Mouse (Mus musculus) stomach, embryonic 15.5 days (tissue): ENCODE results near the gene Tomm40l. TPM values are rescaled to one million over a fixed set of nuclear protein-coding genes. Genes with fewer than 3 reads are reported as not detected.
"Not testable (repeated sequence)": the region's sequence is repeated elsewhere in the genome, so short reads cannot be mapped to it uniquely, and the experiment has no call there.

Experiments
- ATAC-seq: fragments of 200-750 bp; cut with Nextera tagmentation; 2 replicates; pipeline ENCODE4 v1.8.0; 2017; ENCODE audit warnings: low read depth, moderate number of reproducible peaks, moderate TSS enrichment; ENCODE audit not compliant: insufficient read depth, low FRiP score
- H3K27ac ChIP-seq: fragments of 300-500 bp; sonication (generic); 2 replicates; pipeline ENCODE4 v1.5.1; 2015; ENCODE audit warnings: mild to moderate bottlenecking, inconsistent platforms
- H3K27me3 ChIP-seq: fragments of 300-500 bp; sonication (generic); replicated peaks from 2 replicates; pipeline ENCODE4 v1.6.1; 2015; ENCODE audit warnings: inconsistent platforms
- H3K36me3 ChIP-seq: fragments of 300-500 bp; sonication (generic); 2 replicates; pipeline ENCODE4 v1.6.1; 2015; ENCODE audit warnings: inconsistent platforms
- H3K4me1 ChIP-seq: fragments of 300-500 bp; sonication (generic); 2 replicates; pipeline ENCODE4 v1.6.1; 2015; ENCODE audit warnings: inconsistent platforms
- H3K4me2 ChIP-seq: fragments of 300-500 bp; sonication (generic); 2 replicates; pipeline ENCODE4 v1.6.1; 2015; ENCODE audit warnings: mild to moderate bottlenecking, inconsistent platforms
- H3K4me3 ChIP-seq: fragments of 300-500 bp; sonication (generic); replicated peaks from 2 replicates; pipeline ENCODE4 v1.5.1; 2015; ENCODE audit warnings: inconsistent platforms
- H3K9ac ChIP-seq: fragments of 300-500 bp; sonication (generic); 2 replicates; pipeline ENCODE4 v1.6.1; 2015; ENCODE audit warnings: inconsistent platforms
- H3K9me3 ChIP-seq: fragments of 300-500 bp; sonication (generic); 2 replicates; pipeline ENCODE4 v1.6.1; 2016; ENCODE audit warnings: inconsistent platforms
- WGBS: fragments of 180-500 bp; shearing (Covaris S2); methylation state at CpG from one replicate; pipeline ENCODE4 v1.1.7; 2015; 5-methylcytosine and 5-hydroxymethylcytosine counted together
- polyA plus RNA-seq: library from polyadenylated mRNA; unstranded; fragments of >200 nt; fragmentation: Nextera tagmentation; extraction: Ambion mirVana; gene quantifications from 2 replicates; pipeline ENCODE4 v1.2.1, GENCODE M21; 2015

Gene Tomm40l
- polyA plus RNA-seq, 1 experiment from 2014 or later, result 22.4 TPM

- H3K9ac ChIP-seq, result no peak overlapping the region
- peaks cover 54% of the 10 kb centered on the region for H3K4me1 ChIP-seq
- H3K27me3 ChIP-seq, result no peaks in the 10 kb centered on the region
- H3K4me2 ChIP-seq, result peak overlapping the region; percentile 63; the same call in 1 of the 2 replicates
- 57% methylated on average over 3 of the region's 3 CpGs for WGBS
- no peaks in the 10 kb centered on the region for H3K9me3 ChIP-seq
- ATAC-seq, result no peak
- H3K36me3 ChIP-seq, result peaks cover 6% of the 10 kb centered on the region; the same call in 1 of the 2 replicates
- peak overlapping the region; percentile 92 for H3K27ac ChIP-seq
- no peak overlapping the region for H3K4me3 ChIP-seq
Observed at GRCm38 (mm10) chr1:171248386-171249226, 26.3 kb upstream of the Tomm40l start.

- Histone ChIP-seq H3K4me2 (peak overlapping the region; percentile 63), H3K9me3 (no peaks in the 10 kb centered on the region), H3K9ac (no peak overlapping the region), H3K27ac (peak overlapping the region; percentile 92), H3K36me3 (peaks cover 11% of the 10 kb centered on the region; the same call in 1 of the 2 replicates), H3K27me3 (no peaks in the 10 kb centered on the region), H3K4me3 (peak overlapping the region; percentile 72; the same call in 1 of the 2 replicates), H3K4me1 (peaks cover 53% of the 10 kb centered on the region)
- 20% methylated on average over 4 of the region's 4 CpGs for WGBS
- no peak for ATAC-seq
Observed at GRCm38 (mm10) chr1:171247916-171248315, 25.6 kb upstream of the Tomm40l start.

GRCm38 (mm10) chr1:171247453-171247841, 25.1 kb upstream of the Tomm40l start:
- Histone ChIP-seq H3K9me3 (no peaks in the 10 kb centered on the region), H3K36me3 (peaks cover 15% of the 10 kb centered on the region; the same call in 1 of the 2 replicates), H3K27me3 (no peaks in the 10 kb centered on the region), H3K4me1 (peaks cover 49% of the 10 kb centered on the region), H3K27ac (peak overlapping the region; percentile 92), H3K4me2 (peak overlapping the region; percentile 63), H3K4me3 (peak overlapping the region; percentile 72), H3K9ac (peak overlapping the region; percentile 29; the same call in 1 of the 2 replicates)
- no peak for ATAC-seq
- WGBS, result 9% methylated on average over 13 of the region's 13 CpGs

DNA sequence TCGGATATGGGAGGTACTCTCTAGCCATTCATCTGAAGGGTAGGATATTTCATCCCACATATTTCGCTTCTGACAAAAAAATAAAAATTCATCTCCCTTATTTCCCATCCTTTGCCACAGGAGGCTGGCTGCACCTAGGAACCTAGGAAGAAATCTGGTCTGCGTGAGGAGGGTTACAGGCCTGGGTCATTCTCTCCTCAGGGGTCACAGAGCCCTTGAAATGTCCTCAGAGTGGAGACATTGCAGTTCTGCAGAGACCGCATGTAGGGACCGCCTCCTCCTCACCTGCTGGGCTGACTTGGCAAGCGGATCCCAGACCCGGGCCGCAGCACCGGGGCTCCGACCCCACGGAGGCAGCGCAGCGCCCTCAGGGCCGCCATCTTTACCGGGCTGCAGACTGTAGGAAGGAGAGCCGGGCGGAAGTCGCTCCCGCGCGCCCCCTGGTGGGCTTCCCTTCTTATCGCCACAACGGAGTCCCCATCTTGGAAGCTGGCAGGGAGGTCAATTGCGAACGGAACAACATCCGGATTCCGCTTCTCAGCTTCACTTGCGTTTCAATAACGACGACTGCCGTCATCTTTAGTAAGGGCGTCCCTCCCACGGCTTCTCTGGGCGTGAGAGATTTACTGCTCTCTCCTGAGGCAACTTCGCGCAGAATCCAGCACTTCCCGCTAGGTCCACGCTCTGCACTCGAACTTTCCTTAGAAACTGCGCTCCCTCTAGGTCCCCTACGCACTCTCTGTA, 24.6 kb upstream of the Tomm40l start:
- under 1% methylated on average over 41 of the region's 41 CpGs for WGBS
- peaks cover 17% of the 10 kb centered on the region; the same call in 1 of the 2 replicates for H3K36me3 ChIP-seq
- H3K27ac ChIP-seq, result peak overlapping the region; percentile 92
- peak overlapping the region; percentile 72 for H3K4me3 ChIP-seq
- H3K4me1 ChIP-seq, result peaks cover 45% of the 10 kb centered on the region
- H3K4me2 ChIP-seq, result peak overlapping the region; percentile 79
- no peaks in the 10 kb centered on the region for H3K27me3 ChIP-seq
- no peaks in the 10 kb centered on the region for H3K9me3 ChIP-seq
- ATAC-seq, result peak; percentile 90
- H3K9ac ChIP-seq, result peak overlapping the region; percentile 88

GRCm38 (mm10) chr1:171245353-171245752, 23.0 kb upstream of the Tomm40l start:
- H3K4me2 ChIP-seq, result peak overlapping the region; percentile 79; the same call in 1 of the 2 replicates

DNA sequence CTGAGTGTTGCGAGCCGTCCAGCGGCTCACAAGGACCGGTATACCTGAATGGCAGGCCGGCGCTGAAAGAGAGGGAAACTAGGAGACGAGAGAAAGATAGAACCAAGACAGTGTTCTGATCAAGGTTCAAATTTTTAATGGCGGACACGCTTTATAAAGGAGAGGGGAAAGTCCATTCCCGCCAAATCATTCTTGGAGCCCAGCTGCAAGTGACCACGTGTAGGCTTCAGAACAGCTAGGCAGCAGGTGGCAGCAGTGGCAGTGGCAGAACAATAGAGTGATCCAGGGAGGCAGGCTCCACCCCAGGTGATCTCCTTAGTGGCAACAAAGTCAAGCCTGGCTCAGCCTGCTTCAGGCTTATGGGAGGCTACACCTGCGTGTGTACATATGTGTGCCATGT, 19.6 kb upstream of the Tomm40l start:
- not testable (repeated sequence) for H3K9me3 ChIP-seq, H3K9ac ChIP-seq, H3K4me3 ChIP-seq, H3K27me3 ChIP-seq, H3K4me2 ChIP-seq, H3K27ac ChIP-seq, ATAC-seq
- Histone ChIP-seq H3K36me3 (peaks cover 49% of the 10 kb centered on the region), H3K4me1 (peaks cover 12% of the 10 kb centered on the region; the same call in 1 of the 2 replicates)
- 85% methylated on average over 12 of the region's 12 CpGs for WGBS

More at GRCm38 (mm10) chr1:171245353-171245752, 23.0 kb upstream of the Tomm40l start:
- peaks cover 29% of the 10 kb centered on the region for H3K36me3 ChIP-seq
- WGBS, result 81% methylated on average over 8 of the region's 8 CpGs
- H3K9me3 ChIP-seq, result no peaks in the 10 kb centered on the region
- no peak overlapping the region for H3K4me3 ChIP-seq
- H3K4me1 ChIP-seq, result peaks cover 32% of the 10 kb centered on the region
- ATAC-seq, result no peak
- no peaks in the 10 kb centered on the region for H3K27me3 ChIP-seq
- H3K27ac ChIP-seq, result no peak overlapping the region
- no peak overlapping the region for H3K9ac ChIP-seq

GRCm38 (mm10) chr1:171240911-171241310, 18.6 kb upstream of the Tomm40l start:
- 89% methylated on average over 10 of the region's 10 CpGs for WGBS
- ATAC-seq, result no peak
- H3K27me3 ChIP-seq, result no peaks in the 10 kb centered on the region

DNA sequence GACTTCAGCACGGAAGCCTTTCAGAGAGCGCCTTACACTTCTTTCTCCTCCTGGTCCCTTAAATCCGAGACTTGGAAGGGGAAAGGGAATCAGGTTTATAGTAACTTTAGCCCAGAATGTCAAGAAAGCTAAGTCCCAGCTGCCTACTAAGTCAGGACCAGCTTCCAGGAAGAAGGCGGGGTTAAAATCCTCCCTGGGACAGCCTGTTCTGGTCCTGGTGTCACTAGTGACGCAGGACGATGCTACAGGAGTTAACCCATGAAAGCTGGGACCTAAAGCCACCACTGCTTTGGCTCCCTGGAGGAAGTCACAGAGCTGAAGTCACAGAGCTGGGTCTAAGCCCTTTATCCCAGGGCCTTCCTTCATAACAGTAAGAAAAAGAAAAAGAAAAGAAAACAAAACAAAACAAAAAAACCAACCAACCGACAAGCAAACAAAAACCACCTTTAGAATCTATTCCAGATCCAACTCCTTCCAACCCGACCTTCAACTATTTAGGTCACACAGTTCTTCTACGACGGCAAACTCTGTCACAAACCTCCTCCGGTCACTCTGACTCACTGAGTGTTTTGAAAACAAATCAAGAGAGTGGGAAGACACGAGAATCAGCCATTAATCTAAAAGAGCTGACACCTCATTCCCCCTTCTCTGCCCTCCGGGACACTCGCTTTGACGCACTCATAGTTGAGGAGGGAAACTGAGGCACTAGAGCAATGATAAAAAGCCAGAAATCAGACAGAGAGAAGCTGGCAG, 17.9 kb upstream of the Tomm40l start:
- no peaks in the 10 kb centered on the region for H3K4me1 ChIP-seq
- H3K27ac ChIP-seq, result peak overlapping the region; percentile 33; the same call in 1 of the 2 replicates
- peaks cover 63% of the 10 kb centered on the region for H3K36me3 ChIP-seq
- WGBS, result 64% methylated on average over 15 of the region's 15 CpGs
- H3K4me3 ChIP-seq, result no peak overlapping the region
- no peaks in the 10 kb centered on the region for H3K9me3 ChIP-seq
- no peaks in the 10 kb centered on the region for H3K27me3 ChIP-seq
- H3K9ac ChIP-seq, result no peak overlapping the region
- ATAC-seq, result no peak
- H3K4me2 ChIP-seq, result no peak overlapping the region

More at GRCm38 (mm10) chr1:171240911-171241310, 18.6 kb upstream of the Tomm40l start:
- no peak overlapping the region for H3K9ac ChIP-seq
- no peaks in the 10 kb centered on the region for H3K9me3 ChIP-seq
- no peak overlapping the region for H3K27ac ChIP-seq
- H3K4me3 ChIP-seq, result no peak overlapping the region
- H3K36me3 ChIP-seq, result peaks cover 57% of the 10 kb centered on the region
- H3K4me2 ChIP-seq, result no peak overlapping the region
- H3K4me1 ChIP-seq, result peaks cover 6% of the 10 kb centered on the region; the same call in 1 of the 2 replicates

DNA sequence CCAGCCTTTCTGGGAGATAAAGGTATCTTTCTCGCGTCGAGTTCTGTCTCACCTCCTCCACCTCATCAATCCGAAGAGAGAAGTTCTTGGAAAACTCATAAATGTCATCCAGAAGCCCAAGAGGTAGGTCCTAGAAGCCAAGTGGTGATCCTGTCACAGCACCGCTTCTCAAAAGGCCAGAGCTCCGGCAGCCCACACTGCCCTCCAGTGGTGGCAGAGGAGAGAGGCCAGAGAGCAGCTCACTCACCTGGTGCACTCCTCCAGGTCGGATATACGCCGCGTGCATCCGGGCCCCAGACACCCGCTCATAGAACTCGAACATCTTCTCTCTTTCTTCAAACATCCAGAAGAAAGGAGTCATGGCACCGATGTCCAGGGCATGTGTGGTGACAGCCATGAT, 16.1 kb upstream of the Tomm40l start:
- H3K36me3 ChIP-seq, result peaks cover 70% of the 10 kb centered on the region
- no peak for ATAC-seq

DNA sequence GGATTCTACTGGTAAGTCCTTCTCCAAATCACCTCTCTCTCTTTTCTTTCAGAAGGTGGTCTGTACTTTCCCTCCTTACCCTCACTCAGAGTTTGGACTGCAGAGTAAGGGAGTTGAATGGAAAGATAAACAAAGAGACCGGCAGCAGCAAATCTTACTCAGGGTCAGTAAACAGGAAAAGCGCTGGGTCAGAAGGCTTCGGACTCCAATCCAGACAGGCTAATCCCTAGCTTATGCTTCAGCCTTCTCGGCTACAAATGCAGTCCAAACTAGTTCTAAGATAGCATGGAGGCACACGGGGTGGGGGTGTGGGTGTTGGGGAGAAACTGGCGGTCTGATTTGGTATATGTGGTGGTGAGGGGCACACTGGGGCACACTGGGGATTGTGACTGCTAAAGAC, 15.1 kb upstream of the Tomm40l start:
- peaks cover 61% of the 10 kb centered on the region for H3K36me3 ChIP-seq
- no peak for ATAC-seq

More for the DNA sequence above, 16.1 kb upstream of the Tomm40l start:
- H3K27me3 ChIP-seq, result no peaks in the 10 kb centered on the region
- H3K4me3 ChIP-seq, result no peak overlapping the region
- 70% methylated on average over 14 of the region's 14 CpGs for WGBS
- H3K27ac ChIP-seq, result no peak overlapping the region
- H3K4me1 ChIP-seq, result no peaks in the 10 kb centered on the region
- H3K9me3 ChIP-seq, result no peaks in the 10 kb centered on the region
- H3K9ac ChIP-seq, result no peak overlapping the region
- no peak overlapping the region for H3K4me2 ChIP-seq

GRCm38 (mm10) chr1:171235791-171236190, 13.5 kb upstream of the Tomm40l start:
- Histone ChIP-seq H3K4me3 (no peak overlapping the region), H3K27ac (no peak overlapping the region), H3K36me3 (peaks cover 51% of the 10 kb centered on the region), H3K4me1 (no peaks in the 10 kb centered on the region), H3K4me2 (no peak overlapping the region), H3K9ac (no peak overlapping the region), H3K27me3 (no peaks in the 10 kb centered on the region), H3K9me3 (no peaks in the 10 kb centered on the region)
- 74% methylated on average over 4 of the region's 4 CpGs for WGBS
- ATAC-seq, result no peak

More for the DNA sequence above, 15.1 kb upstream of the Tomm40l start:
- 56% methylated on average over 6 of the region's 6 CpGs for WGBS
- H3K27ac ChIP-seq, result no peak overlapping the region
- H3K9me3 ChIP-seq, result no peaks in the 10 kb centered on the region
- no peak overlapping the region for H3K4me3 ChIP-seq
- H3K4me2 ChIP-seq, result no peak overlapping the region
- H3K27me3 ChIP-seq, result no peaks in the 10 kb centered on the region
- H3K4me1 ChIP-seq, result no peaks in the 10 kb centered on the region
- no peak overlapping the region for H3K9ac ChIP-seq
